Mouse (Mus musculus): ENCODE measurements around the gene Ltbp3.
A peak's percentile ranks its signal among the peaks of the same experiment; 100 is the strongest.

The Ltbp3 gene

DNA sequence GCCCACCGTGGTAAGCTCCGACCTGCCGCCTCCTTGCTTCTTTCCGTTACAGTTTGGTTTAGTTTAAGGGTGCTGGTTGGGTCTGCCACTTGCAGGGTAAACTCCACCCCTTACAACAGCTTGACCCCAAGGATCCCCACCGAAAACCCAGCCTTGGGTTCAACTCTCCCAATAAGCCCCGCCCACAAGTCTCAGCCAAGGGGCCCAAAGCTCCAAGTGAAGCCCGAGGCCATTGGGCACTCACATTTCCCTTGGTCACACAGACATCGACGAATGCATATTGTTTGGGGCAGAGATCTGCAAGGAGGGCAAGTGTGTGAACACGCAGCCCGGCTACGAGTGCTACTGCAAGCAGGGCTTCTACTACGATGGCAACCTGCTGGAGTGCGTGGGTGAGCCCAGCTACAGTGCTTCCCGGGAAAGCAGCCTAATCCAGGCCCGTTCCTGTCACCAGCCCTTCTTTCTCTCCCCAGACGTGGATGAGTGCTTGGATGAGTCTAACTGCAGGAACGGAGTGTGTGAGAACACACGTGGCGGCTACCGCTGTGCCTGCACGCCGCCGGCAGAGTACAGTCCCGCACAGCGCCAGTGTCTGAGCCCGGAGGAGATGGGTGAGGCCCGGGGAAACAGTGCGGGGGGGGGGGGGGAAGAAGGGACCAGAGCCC lies 15.7 kb downstream of the Ltbp3 start:
- DNase-seq (ENCODE audit: low spot score), result no peak

DNA sequence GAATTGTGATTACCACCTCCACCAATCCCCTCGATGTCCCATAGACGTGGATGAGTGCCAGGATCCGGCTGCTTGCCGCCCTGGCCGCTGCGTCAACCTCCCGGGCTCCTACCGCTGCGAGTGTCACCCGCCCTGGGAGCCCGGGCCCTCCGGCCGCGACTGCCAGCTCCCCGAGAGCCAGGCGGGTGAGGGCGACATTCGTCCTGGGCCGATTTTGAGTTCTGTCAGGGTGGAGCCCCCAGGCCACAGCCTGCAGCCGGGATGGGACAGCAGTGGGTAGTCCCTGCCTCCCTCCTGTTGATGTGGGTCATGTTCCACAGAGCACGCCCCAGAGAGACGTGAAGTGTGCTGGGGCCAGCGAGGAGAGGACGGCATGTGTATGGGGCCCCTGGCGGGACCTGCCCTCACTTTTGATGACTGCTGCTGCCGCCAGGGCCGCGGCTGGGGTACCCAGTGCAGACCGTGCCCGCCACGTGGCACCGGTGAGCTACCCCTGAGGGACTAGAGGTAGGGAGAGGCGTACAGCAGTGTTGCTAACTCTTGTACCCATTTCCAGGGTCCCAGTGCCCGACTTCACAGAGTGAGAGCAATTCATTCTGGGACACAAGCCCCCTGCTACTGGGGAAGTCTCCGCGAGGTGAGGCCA lies 16.4 kb downstream of the Ltbp3 start:
- DNase-seq (ENCODE audit: low spot score), result no peak

DNA sequence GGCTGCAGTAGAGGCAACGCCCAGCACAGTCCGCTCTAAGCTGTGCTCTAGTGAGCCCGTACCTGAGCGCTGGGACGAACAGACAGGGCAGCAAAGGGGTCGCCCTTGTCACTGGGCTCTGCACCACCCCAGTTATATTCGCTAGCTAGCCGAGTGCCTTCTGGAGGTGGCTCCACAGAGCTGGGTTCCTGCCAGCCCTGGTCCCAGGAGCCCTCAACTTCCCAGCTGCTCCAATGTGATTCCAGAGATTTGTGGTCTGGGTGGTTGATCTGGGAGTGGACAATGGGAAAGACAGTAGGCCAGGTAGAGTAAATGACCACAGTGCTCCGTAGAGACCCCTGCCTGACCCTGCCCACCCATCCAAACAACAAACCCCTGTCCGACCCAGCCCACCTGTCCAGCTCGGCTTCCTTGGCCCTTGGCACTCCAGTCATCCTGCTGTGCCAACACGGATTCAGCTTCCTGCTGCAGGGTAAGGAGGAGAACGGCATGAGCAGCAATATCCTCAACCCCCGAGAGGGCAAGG lies 18.2 kb downstream of the Ltbp3 start:
- DNase-seq (ENCODE audit: low spot score), result no peak

- no peak for DNase-seq (ENCODE audit: low spot score)
These were observed 22.5 kb downstream of the Ltbp3 start for GRCm38 (mm10) chr19:5763163-5763562.

DNA sequence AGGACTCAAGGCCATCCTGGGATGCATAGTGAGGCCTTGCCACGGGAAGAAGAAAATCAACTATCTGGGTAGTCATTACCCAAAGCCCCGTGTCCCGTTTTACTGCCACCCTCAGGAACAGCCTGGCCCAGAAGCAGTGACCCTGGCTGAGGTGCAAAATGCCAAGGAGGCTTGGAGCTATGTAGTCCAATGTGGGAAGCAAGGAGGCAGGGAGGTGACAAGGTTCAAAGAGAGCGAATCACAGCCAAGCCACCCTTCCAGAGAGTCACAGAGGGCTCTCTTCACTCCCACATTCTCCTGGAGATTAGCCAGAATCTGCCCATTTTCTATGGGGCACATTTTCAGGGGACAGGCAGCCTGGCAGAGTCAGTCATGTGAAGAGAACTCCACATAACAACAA lies 26.6 kb downstream of the Ltbp3 start:
- DNase-seq (ENCODE audit: low spot score), result no peak

DNA sequence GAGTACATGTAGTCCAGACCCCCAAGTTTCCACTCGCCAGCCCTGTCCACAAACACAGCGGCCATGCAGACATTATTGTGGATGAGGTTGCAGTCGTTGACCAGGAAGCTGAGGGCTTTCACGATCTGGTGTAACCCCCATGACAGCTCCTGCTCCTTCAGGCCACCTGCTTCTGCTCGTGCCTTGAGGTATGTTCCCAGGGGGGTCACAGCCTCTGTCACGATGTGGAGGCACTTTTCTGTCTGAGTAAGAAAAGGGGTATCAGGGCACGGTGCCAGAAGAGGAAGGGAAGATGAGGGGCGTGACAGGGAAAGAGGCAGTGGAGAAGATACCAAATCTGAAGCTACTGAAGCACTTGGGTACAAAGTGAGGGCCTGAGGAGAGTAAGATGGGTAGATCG lies 29.6 kb downstream of the Ltbp3 start:
- no peak for DNase-seq (ENCODE audit: low spot score)

DNA sequence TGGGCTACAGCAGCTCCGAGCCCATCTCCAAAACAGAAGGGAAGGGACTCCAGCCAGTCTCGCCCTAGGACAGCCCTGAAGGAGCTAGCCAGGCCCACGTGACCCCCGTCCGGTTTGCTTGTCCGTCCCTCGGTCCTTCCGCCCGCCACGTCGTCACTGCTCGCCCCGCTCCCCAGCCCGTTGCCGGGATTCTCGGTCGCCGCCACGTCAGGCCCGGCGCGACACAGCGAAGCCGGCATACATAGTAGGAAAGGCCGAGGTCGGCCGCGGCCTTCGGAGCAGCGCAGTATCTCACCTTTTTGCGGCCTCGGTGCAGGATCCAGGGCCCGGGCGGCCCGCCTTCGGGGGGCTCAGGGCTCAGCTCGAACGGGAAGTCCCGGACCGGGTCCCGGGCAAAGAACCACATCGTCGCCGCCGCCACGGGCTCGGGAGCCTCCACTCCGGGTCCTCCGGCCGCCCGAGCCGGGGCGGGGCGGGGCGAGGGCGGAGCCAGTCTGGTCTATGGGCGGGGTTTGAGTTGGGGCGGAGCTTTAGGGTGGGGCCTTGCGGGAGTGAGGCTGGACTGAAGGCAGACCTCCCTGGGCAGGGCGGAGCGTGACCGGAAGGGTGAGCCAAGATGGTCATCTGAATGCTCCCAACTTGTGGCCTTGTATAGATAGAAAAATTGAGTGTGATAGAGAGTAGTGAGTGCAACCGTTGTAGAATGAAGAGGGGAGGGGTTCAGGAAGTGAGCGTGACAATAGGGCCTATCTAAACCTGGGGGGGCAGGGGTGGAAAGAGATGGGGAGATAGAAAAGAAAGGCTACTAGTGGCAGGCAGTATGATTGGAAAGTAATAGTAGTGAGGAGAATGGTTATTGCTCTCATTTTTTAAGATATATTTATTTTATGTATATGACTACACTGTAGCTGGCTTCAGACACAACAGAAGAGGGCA lies 30.5 kb downstream of the Ltbp3 start, which contains the start of gene Scyl1:
Scyl1 (minus strand) TSS at position 495 of the 936 bp plus-strand sequence.
- DNase-seq (ENCODE audit: low spot score), result peak; percentile 95

- no peak for DNase-seq (ENCODE audit: low spot score)
These were observed 36.8 kb downstream of the Ltbp3 start for GRCm38 (mm10) chr19:5777387-5778032.

- no peak for DNase-seq (ENCODE audit: low spot score)
These were observed 37.6 kb downstream of the Ltbp3 start for GRCm38 (mm10) chr19:5778312-5778711.

- peak; percentile 49 for DNase-seq (ENCODE audit: low spot score)
These were observed 39.5 kb downstream of the Ltbp3 start for GRCm38 (mm10) chr19:5780203-5780602.

DNA sequence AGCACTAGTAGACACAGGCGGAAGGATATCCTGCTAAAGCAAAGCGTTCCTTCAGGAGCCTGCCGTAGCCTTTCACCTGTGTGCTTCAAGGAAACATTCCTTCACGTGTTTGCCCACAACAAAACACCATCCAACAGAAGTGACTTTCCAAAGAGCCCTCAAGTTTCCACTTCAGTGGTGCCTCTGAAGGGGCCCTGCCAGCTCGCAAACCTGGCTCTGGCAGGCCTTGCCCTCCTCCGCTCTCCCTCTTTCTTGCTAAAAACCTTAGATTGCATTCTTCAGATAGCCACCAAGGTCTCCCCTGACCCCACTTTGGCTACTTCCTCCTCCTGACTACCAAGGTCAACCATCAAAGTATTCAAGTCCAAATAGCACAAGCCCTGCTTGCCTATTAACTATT lies 40.8 kb downstream of the Ltbp3 start:
- DNase-seq (ENCODE audit: low spot score), result peak; percentile 90

DNA sequence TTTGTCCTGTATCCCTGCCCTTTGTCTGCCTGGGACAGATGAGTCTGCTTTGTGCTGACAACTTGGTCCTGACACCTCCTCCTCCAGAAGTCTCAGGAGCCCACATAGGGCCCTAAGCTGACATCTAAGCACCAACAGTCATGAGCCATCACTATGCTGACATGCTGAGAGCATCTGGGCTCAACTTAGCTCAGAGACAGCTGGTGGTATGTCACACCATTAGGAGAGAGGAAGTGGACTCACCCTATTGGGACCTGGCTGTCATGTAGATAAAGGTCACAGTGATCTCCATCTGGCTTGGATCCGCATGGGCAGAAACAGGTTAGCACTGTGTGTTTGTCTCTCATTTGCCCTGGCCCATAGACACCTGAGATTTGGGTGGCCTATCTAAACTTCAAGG lies 41.4 kb downstream of the Ltbp3 start:
- no peak for DNase-seq (ENCODE audit: low spot score)

DNA sequence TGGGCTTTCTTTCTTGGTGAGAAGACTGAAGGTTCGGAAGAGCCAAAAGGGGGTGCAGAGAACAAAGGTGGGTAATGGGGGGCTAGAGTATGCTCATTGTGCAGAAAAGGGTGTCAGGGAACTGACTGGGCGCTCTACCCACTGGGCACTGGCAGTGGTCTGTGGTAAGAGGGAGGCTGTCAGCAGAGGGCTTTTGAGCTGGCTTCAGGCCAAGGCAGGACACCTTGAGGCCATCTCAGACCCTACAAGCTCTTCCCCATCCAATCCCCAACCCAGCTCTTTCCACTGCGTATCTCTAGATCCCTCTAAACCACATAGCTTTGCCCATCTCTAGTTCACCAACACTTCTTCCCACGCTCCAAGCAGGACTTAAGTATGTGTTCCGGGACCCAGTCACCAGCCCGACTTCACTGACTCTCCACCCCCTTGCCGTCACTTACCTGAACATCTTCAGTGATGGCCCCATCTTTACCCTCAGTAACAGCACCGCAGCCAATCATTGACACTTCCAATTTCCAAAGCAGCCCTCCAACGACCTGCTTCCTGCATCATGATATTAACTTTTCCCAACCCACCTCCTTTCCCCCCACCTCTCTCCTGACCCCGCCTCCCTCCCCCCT lies 44.4 kb downstream of the Ltbp3 start:
- DNase-seq (ENCODE audit: low spot score), result no peak

GRCm38 (mm10) chr19:5786441-5787114 lies 45.9 kb downstream of the Ltbp3 start:
- DNase-seq (ENCODE audit: low spot score), result peak; percentile 91

DNA sequence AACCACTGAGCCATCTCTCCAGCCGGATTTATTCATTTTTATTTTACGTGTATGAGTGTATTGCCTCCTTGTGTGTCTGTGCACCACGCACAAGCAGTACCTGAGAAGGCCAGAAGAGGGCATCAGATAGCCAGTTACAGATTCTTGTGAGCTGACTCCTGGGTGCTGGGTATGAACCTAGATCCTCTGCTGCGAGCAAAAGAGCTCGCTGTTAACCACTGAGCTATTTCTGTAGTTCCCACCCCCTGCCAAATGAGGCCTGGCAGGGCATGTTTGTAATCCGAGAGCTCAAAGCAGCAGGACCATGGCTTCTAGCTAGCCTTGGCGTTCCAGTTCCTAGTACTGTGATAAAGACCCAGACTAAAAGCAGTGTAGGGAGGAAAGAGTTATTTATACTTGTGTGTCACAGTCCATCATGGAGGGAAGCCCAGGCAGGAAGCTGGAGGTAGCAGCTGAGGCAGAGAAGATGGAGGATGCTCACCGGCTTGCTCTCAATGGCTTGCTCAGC lies 46.5 kb downstream of the Ltbp3 start:
- DNase-seq (ENCODE audit: low spot score), result peak; percentile 83

DNA sequence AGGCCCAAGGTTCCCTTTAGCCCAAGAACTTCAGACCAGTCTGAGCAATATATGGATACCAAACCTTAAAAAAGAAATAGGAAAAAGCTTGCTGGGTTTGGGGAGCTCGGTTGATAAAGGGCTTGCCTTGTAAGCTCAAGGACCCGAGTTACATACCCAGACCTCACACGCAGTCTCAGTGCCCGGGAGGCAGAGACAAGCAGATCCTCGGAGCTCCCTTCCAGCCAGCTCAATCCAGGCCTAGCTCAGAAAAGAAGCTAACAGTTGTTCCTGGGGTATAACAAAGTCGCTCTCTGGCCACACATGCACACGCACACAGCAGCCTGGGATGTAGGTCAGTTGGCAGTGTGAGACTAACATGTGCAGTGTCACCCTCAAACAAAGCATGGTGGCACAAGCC lies 47.2 kb downstream of the Ltbp3 start:
- no peak for DNase-seq (ENCODE audit: low spot score)

DNA sequence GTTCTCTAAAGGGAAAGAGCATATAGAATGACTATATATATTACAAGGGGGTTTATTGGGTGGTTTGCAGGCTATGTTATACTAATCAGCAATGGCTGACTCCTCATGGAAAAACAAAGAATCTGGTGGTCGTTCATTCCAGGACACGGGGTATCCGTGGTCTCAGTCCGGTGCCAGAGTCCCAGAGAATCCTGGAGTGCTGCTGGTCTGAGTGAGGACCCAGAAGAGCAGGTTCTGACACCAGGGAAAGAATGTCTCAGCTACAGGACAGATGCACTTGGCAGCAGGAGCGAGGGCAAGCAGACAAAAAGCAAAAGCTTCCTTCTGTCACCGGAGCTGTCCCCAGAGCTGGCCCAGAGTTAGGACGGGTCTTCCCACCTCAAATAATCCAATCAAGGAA lies 47.9 kb downstream of the Ltbp3 start:
- no peak for DNase-seq (ENCODE audit: low spot score)

DNA sequence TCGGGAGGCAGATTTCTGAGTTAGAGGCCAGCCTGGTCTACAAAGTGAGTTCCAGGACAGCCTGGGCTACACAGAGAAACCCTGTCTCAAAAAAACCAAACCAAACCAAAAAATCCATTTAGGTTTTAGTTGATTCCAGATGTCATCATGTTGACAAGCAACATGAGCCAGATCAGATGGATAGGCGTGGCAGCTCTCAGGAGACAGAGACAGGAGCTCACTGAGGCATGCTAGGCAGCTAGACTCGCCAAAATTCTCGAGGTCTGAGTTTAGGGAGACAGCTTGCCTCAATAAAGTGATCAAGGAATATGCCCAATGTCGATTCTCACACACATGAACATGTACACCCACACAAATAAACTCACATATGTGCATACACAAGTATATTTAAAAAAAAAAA lies 48.4 kb downstream of the Ltbp3 start:
- no peak for DNase-seq (ENCODE audit: low spot score)

DNA sequence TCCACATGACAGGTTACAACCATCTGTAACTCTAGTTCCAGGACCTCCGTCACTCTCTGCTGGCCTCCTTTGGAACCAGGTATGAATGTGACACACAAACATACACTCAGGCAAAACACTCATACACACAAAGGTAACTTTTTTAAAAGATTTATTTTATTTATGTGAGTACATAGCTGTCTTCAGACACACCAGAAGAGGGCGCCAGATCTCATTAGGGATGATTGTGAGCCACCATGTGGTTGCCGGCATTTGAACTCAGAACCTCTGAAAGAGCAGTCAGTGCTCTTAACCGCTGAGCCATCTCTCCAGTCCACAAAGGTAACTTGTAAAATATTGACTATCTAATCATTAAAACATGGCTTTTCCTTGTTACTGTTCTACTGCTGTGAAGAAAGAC lies 50.6 kb downstream of the Ltbp3 start:
- DNase-seq (ENCODE audit: low spot score), result no peak

DNA sequence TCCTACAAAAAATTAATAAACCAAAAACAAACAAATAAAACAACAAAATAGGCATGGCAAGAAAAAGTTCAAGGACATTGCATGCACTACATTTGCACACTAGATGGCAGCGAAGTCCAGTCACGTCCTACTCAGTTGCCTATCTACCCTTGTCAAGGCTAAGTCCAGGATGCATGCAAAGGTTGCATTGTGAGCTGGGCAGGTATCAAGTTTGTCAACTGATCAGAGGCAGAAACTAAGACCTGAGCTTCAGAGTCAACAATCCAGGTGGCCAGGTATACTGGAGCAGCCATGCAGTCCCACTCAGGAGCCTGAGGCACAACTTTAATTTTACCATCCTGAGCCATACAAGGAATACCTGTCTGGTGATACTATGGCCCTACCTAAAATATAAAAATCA lies 52.4 kb downstream of the Ltbp3 start:
- peak; percentile 78 for DNase-seq (ENCODE audit: low spot score)

Measured in lung, postnatal 25 days (tissue).